Mouse (Mus musculus) intestine, embryonic 16.5 days (tissue): Measurements from ENCODE around the gene Iqch. TPM values are rescaled to one million over a fixed set of nuclear protein-coding genes. Genes with fewer than 3 reads are reported as not detected.
A peak's percentile ranks its signal among the peaks of the same experiment; 100 is the strongest.

Source experiments
- ATAC-seq: fragments of 200-750 bp; cut with Nextera tagmentation; 2 replicates; pipeline ENCODE4 v1.8.0; 2017; ENCODE audit warnings: moderate TSS enrichment, moderate library complexity
- H3K27ac ChIP-seq: fragments of 300-500 bp; sonication (generic); 2 replicates; pipeline ENCODE4 v1.5.1; 2014; ENCODE audit warnings: mild to moderate bottlenecking, low read length
- H3K27me3 ChIP-seq: fragments of 300-500 bp; sonication (generic); replicated peaks from 2 replicates; pipeline ENCODE4 v1.6.1; 2014; ENCODE audit warnings: low read length, control low read depth, mixed read lengths; ENCODE audit not compliant: control insufficient read depth, insufficient read depth
- H3K36me3 ChIP-seq: fragments of 300-500 bp; sonication (generic); 2 replicates; pipeline ENCODE4 v1.6.1; 2014; ENCODE audit warnings: low read length, control low read depth; ENCODE audit not compliant: control insufficient read depth, insufficient read depth
- H3K4me1 ChIP-seq: fragments of 300-500 bp; sonication (generic); 2 replicates; pipeline ENCODE4 v1.6.1; 2014; ENCODE audit warnings: low read length, control low read depth, mixed read lengths; ENCODE audit not compliant: control insufficient read depth, insufficient read depth
- H3K4me2 ChIP-seq: fragments of 300-500 bp; sonication (generic); 2 replicates; pipeline ENCODE4 v1.6.1; 2014; ENCODE audit warnings: low read depth, low read length, control low read depth
- H3K4me3 ChIP-seq: fragments of 300-500 bp; sonication (generic); 2 replicates; pipeline ENCODE4 v1.5.1; 2014; ENCODE audit warnings: mild to moderate bottlenecking, low read length
- H3K9ac ChIP-seq: fragments of 300-500 bp; sonication (generic); 2 replicates; pipeline ENCODE4 v1.6.1; 2014; ENCODE audit warnings: low read depth, low read length
- H3K9me3 ChIP-seq: fragments of 300-500 bp; sonication (generic); 2 replicates; pipeline ENCODE4 v1.6.1; 2016; ENCODE audit warnings: low read length, control low read depth; ENCODE audit not compliant: control insufficient read depth
- WGBS: fragments of 180-500 bp; shearing (Covaris S2); extraction: QIAGEN DNeasy Blood & Tissue Kit; methylation state at CpG from one replicate; pipeline ENCODE4 v1.1.7; 2014; 5-methylcytosine and 5-hydroxymethylcytosine counted together
- polyA plus RNA-seq: library from polyadenylated mRNA; unstranded; fragments of >200 nt; fragmentation: Nextera tagmentation; extraction: Ambion mirVana; gene quantifications from 2 replicates; pipeline ENCODE4 v1.2.1, GENCODE M21; 2015

Gene Iqch
- polyA plus RNA-seq, 1 experiment from 2014 or later: not detected

DNA sequence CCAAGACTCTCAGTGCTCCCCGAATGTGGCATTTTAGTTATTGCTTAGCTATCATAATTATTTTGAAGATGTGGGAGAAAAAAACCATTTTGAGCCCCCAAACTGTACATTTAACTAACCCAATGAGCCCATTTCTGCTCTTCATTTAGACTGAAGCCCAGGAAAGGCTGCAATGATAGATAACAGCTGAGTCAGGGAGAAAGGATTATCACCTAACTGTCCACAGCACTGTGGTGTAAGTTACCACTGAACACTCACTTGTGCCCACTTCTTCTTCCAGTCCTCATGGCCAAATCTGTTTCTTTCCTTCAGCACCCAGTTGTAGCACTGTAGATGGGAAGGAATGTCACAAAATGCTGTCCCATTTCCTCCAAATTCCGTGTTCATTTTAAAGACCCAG lies 106.5 kb downstream of the Iqch start:
- Histone ChIP-seq H3K27me3 (no peaks in the 10 kb centered on the region), H3K27ac (no peak overlapping the region), H3K4me1 (no peaks in the 10 kb centered on the region), H3K4me2 (no peak overlapping the region), H3K4me3 (no peak overlapping the region), H3K36me3 (no peaks in the 10 kb centered on the region), H3K9me3 (no peaks in the 10 kb centered on the region), H3K9ac (no peak overlapping the region)
- no peak for ATAC-seq
- WGBS: 78% methylated on average over 2 of the region's 2 CpGs

DNA sequence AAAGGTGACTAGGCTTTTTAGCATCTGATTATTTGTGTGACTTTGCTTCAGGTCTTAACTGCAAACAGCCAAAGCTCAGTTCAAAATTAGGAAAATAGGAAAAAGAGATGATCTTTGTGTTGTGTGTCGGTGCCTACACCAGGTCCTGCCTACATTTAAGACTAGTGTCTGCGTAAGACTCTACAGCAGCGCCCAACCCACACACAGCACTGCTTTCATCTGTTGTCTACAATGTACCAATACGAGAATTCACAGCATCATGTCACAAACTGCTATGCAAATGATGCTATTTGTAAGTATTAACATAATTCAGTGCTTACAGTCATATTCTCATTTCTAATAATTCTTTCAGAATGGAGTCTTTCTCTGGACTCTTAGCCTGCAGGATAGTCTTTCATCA lies 108.5 kb downstream of the Iqch start:
- no peaks in the 10 kb centered on the region for H3K27me3 ChIP-seq
- WGBS: 93% methylated on average over 4 of the region's 4 CpGs
- H3K9me3 ChIP-seq: no peaks in the 10 kb centered on the region
- no peak overlapping the region for H3K4me3 ChIP-seq
- ATAC-seq: no peak
- no peak overlapping the region for H3K9ac ChIP-seq
- no peaks in the 10 kb centered on the region for H3K4me1 ChIP-seq
- H3K4me2 ChIP-seq: no peak overlapping the region
- no peaks in the 10 kb centered on the region for H3K36me3 ChIP-seq
- H3K27ac ChIP-seq: no peak overlapping the region

DNA sequence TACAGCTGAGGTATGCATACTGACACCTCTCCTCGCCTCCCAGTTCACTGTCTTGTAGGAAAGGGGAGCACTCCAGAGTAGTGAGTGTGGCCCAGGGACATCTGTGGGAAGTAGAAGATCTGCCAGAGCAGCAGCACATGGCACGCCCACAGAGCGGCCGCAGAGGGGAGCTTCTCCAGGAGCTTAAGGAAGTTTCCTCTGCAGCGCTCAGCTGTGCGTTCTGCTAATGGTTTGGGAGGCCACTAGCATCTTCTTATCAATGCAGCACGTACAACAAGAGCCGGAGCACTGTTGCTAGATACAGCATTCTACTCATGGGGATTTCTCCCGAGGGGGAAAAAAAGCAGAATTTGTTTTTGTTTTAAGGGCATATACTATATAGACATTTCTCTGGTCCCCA lies 110.0 kb downstream of the Iqch start:
- Histone ChIP-seq H3K36me3 (no peaks in the 10 kb centered on the region), H3K4me3 (no peak overlapping the region), H3K27ac (no peak overlapping the region), H3K27me3 (no peaks in the 10 kb centered on the region), H3K4me2 (no peak overlapping the region), H3K4me1 (no peaks in the 10 kb centered on the region), H3K9ac (no peak overlapping the region), H3K9me3 (no peaks in the 10 kb centered on the region)
- ATAC-seq: no peak
- 22% methylated on average over 9 of the region's 9 CpGs for WGBS

DNA sequence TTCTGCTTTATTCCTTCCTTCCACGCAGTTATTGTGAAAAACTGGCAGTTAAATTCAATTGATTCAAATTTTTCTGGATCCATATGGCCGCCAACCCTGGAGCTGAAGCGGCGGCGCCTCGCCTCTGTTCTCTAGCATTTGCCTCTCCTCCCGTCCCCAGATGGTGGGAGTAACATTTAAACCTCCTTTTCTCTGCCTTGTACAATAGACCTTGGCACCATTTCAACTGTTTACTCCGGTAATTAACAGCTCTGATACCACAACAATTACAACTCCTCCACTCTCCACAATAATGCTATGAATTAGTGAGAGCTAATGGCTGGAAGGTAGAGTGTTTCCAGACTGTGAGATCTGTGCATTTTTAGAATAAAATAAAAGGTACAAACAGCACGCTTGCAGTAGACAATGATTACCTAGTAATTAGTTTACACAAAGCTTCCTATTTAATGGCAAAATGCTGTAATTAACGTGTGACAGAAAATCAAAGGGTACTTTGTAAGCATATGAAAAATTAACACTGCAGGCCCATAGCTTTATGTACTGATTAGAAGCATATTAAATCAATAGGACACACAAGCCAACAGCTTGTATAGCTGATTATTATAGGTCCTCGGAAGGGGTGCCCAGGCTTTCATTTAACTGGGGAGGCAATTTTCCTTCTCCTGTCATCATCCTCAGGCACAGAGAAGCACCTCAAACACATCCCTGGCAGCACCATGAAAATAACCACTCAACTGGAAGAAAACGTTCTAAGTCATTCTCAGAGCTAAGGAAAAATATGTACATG lies 111.6 kb downstream of the Iqch start:
- Histone ChIP-seq H3K4me2 (no peak overlapping the region), H3K27me3 (no peaks in the 10 kb centered on the region), H3K9me3 (no peaks in the 10 kb centered on the region), H3K4me3 (no peak overlapping the region), H3K9ac (no peak overlapping the region), H3K27ac (no peak overlapping the region), H3K4me1 (no peaks in the 10 kb centered on the region), H3K36me3 (no peaks in the 10 kb centered on the region)
- WGBS: 64% methylated on average over 12 of the region's 12 CpGs
- no peak for ATAC-seq

DNA sequence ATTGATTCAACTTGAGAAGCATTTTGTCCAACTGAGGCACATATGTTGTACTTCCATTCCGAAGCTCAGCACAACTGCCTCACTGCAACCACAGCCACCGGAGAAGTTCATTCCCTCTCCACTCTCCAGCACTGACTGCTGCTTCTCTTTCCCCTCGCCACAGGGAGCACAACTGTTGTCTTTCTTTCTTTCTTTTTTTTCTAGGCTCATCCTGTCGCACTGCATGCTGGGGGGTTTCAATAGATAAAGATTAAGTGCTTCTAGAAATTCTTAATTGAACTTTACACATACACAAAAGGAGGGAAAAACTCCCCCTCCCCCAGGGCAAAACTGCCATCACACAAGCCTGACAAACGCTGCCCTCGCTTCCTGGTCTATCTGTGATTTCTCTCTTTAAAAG lies 113.1 kb downstream of the Iqch start:
- Histone ChIP-seq H3K27ac (no peak overlapping the region), H3K27me3 (no peaks in the 10 kb centered on the region), H3K36me3 (no peaks in the 10 kb centered on the region), H3K4me1 (no peaks in the 10 kb centered on the region), H3K4me2 (no peak overlapping the region), H3K4me3 (no peak overlapping the region), H3K9ac (no peak overlapping the region), H3K9me3 (no peaks in the 10 kb centered on the region)
- whole genome bisulfite sequencing: 56% methylated on average over 6 of the region's 6 CpGs
- no peak for ATAC-seq

DNA sequence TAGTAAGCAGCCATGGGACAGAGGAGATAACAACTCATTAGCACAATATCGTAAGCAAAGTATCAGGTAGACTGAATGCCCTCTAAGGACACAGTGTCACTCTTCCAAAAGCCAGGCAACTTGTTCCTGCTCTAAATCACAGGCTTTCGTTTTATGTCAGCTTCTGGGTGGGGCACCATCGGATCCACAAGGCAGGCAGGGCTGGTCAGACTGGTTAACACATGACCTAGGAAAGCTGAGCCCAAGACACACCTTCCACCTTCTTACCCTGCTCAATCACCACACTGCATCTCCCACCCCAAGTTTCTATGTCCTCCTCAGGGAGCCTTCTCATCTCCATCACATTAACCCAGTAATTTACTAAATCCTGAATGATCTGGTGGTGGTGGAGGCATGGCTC lies 136.7 kb downstream of the Iqch start:
- peak; percentile 87 for ATAC-seq
- Histone ChIP-seq H3K27me3 (no peaks in the 10 kb centered on the region), H3K4me1 (0 out of 2 replicates have a peak, but pooled peaks cover 3% of the 10 kb centered on the region), H3K9ac (no peak overlapping the region), H3K4me2 (no peak overlapping the region), H3K27ac (no peak overlapping the region), H3K4me3 (no peak overlapping the region), H3K36me3 (no peaks in the 10 kb centered on the region), H3K9me3 (no peaks in the 10 kb centered on the region)
- WGBS: 50% methylated on average over 3 of the region's 3 CpGs

DNA sequence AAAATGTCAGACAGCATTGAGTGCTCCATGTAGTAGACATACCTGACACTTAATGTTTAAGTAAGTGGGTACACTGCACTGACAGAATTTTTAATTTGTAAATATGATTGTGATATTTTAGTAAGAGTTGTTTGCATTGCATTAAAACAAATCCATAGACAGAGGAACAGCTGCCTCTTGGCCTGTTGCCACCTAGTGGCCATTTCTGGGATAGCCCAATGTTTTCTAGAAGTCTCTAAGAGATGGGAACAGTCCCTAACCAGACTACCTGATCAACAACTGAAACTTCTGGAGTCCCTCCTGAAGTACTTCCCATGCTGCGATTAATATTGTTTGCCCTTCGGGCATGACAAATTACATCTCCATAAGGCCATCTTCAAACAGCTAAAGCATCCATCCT lies 140.0 kb downstream of the Iqch start:
- no peak overlapping the region for H3K9ac ChIP-seq
- no peaks in the 10 kb centered on the region for H3K27me3 ChIP-seq
- no peaks in the 10 kb centered on the region for H3K9me3 ChIP-seq
- H3K27ac ChIP-seq: no peak overlapping the region
- WGBS: 54% methylated on average over 2 of the region's 2 CpGs
- no peak for ATAC-seq
- H3K4me3 ChIP-seq: no peak overlapping the region
- H3K4me2 ChIP-seq: no peak overlapping the region
- H3K36me3 ChIP-seq: no peaks in the 10 kb centered on the region
- H3K4me1 ChIP-seq: 0 out of 2 replicates have a peak, but pooled peaks cover 3% of the 10 kb centered on the region

DNA sequence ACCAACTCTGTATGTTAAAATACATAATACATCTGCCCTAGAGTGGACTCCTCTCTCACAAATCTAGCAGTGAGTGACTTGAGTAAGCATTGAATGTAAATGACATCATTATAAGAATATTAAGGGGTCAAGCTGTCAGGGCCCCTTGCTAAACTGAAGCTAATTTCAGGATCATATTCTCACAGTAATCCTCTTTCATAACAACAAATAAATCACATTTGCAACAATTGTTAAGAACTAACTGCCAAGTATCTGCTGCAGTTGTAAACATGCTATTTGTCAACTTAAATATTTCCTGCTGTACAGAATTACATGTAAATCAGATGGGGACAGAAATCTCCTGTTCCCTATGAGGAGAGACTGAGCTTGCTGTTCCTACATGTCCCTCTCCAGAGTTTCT lies 145.9 kb downstream of the Iqch start:
- no peak overlapping the region for H3K4me2 ChIP-seq
- ATAC-seq: no peak
- H3K4me3 ChIP-seq: no peak overlapping the region
- H3K4me1 ChIP-seq: no peaks in the 10 kb centered on the region
- H3K27ac ChIP-seq: no peak overlapping the region
- no peaks in the 10 kb centered on the region for H3K9me3 ChIP-seq
- no peaks in the 10 kb centered on the region for H3K27me3 ChIP-seq
- no peaks in the 10 kb centered on the region for H3K36me3 ChIP-seq
- H3K9ac ChIP-seq: no peak overlapping the region

DNA sequence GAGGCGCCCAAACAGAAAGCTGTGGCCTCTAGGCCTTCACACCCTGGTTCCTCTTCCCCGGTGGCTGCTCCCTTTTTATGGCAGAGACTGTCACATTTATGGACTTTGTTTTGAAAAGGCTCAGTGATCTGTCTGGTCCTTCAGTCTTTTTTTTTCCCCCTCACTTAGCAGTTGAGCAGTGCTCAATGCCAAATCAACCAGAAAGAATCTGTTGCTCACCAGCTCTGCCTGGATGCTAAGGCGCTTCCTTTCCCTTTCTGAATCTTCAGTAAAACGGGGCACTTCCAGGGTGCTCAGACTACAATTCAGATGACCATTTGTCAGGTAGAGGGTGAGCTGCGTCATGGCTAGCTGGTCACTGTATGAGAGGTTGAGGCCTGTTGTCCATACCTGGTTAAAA lies 148.0 kb downstream of the Iqch start:
- no peaks in the 10 kb centered on the region for H3K4me1 ChIP-seq
- WGBS: 75% methylated on average over 5 of the region's 5 CpGs
- no peak for ATAC-seq

DNA sequence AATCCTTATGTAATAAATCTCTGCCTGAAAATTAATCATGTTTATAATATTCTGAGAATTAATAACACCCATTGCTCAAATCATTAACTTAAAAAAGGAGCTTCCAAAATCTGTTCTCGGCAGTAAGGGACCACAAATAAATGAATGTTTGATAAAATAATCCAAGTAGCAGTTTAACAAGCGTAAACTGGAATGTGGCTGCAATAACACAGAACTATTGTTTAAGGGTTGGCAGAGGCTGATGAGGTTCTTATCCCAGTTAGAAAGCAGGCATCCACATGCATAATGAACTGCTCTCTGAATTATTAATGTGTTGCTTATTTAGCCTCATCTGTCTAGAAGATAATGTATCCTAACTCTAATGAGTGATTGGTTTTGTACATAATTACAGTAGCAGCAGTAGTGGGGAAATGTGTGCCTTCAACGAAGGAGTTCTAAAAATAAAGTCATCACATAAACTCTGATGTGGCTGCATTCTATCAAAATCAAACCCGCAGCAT lies 151.7 kb downstream of the Iqch start:
- Histone ChIP-seq H3K4me3 (no peak overlapping the region), H3K4me1 (no peaks in the 10 kb centered on the region), H3K9ac (no peak overlapping the region), H3K27ac (no peak overlapping the region), H3K9me3 (no peaks in the 10 kb centered on the region), H3K36me3 (no peaks in the 10 kb centered on the region), H3K4me2 (no peak overlapping the region), H3K27me3 (0 out of 2 replicates have a peak, but pooled peaks cover 2% of the 10 kb centered on the region)
- 39% methylated on average over 4 of the region's 4 CpGs for WGBS
- no peak for ATAC-seq

More for the DNA sequence above, 148.0 kb downstream of the Iqch start:
- Histone ChIP-seq H3K27ac (no peak overlapping the region), H3K4me3 (no peak overlapping the region), H3K4me2 (no peak overlapping the region), H3K9ac (no peak overlapping the region), H3K36me3 (no peaks in the 10 kb centered on the region), H3K9me3 (no peaks in the 10 kb centered on the region), H3K27me3 (0 out of 2 replicates have a peak, but pooled peaks cover under 1% of the 10 kb centered on the region)
